Mouse (Mus musculus): ENCODE results near the gene Mdga1. TPM values are rescaled to one million over a fixed set of nuclear protein-coding genes. Genes with fewer than 3 reads are reported as not detected.

Mdga1 gene
- polyA plus RNA-seq, 1 experiment from 2014 or later, result 3.2 TPM

DNA sequence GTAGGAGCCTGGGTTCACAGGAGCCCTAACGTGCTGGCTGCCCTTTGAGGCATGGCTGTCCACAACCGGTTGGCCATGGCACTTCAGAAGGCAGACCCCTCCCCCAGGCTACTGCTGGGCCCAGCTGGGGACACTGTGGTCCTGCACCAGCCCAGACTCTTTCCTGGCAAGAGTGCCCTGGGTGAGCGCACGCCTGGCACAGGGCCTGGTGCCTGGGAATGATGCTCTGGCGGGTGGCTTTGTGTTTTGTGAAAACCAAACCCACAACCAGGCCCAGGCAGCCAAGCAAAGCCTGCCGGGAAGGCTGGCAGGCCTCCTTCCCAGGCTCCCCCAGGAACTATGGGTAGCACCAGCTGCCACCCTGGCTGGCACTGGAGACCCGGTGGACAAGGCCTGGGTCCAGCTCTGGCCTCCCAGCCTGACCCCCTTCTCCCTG lies 96.3 kb downstream of the Mdga1 start:
- Histone ChIP-seq H3K4me3 (no peak overlapping the region), H3K27me3 (no peaks in the 10 kb centered on the region), H3K4me2 (replicated peaks) (no peak overlapping the region), H3K36me3 (no peaks in the 10 kb centered on the region), H3K9me3 (no peaks in the 10 kb centered on the region), H3K9ac (no peak overlapping the region), H3K4me1 (peaks cover 10% of the 10 kb centered on the region), H3K27ac (no peak overlapping the region)
- ATAC-seq (ENCODE audit: low FRiP score, low read depth), result no peak
- 68% methylated on average over 7 of the region's 7 CpGs for WGBS

DNA sequence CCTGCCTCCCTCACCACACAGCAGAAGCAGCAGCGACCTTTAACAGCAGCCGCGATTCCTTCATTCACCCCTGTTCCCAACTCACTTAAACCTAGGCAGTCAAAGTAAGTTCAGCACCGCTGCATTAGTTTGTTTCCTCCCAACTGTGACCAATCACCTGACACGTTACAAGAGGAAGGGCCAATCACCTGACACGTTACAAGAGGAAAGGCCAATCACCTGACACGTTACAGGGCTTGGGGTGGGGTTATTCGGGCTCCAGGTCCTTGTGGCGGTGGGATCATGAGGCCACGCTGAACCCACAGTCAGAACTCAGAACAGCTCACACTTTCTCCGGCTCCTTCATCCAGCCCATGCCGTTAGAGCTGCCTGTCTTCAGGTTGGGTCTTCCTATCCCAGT lies 99.6 kb downstream of the Mdga1 start:
- H3K4me3 ChIP-seq, result no peak overlapping the region
- H3K9ac ChIP-seq, result no peak overlapping the region
- H3K4me1 ChIP-seq, result peaks cover 10% of the 10 kb centered on the region
- no peak overlapping the region for H3K4me2 ChIP-seq (replicated peaks)
- peaks cover 19% of the 10 kb centered on the region for H3K9me3 ChIP-seq
- ATAC-seq (ENCODE audit: low FRiP score, low read depth), result no peak
- H3K36me3 ChIP-seq, result 0 out of 2 replicates have a peak, but pooled peaks cover 6% of the 10 kb centered on the region
- H3K27ac ChIP-seq, result no peak overlapping the region
- H3K27me3 ChIP-seq, result no peaks in the 10 kb centered on the region
- 66% methylated on average over 12 of the region's 12 CpGs for WGBS

- 51% methylated on average over 6 of the region's 6 CpGs for WGBS
- ATAC-seq (ENCODE audit: low FRiP score, low read depth), result no peak
Measured at GRCm38 (mm10) chr17:29865914-29866313, 104.0 kb downstream of the Mdga1 start.

DNA sequence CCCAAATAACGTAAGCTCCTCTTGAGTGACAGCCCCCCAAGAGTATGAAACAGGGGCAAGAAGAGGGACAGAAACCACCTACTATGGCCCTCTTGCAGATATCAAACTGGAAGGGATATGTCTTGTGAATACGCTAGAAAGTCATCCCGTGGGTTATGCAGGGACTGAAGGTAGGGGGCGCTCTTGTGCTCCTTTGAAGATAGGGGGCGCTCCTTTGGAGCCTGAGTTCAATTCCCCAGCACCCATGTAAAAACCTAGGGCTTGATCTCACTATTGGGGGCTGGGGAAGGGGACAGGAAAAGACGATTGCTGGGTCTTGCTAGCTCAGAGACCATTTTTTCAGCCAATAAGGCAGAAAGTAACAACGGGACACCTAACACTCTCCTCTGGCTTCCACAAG lies 105.4 kb downstream of the Mdga1 start:
- 0 out of 2 replicates have a peak, but pooled peaks cover 6% of the 10 kb centered on the region for H3K36me3 ChIP-seq
- no peaks in the 10 kb centered on the region for H3K27me3 ChIP-seq
- no peaks in the 10 kb centered on the region for H3K4me1 ChIP-seq
- 62% methylated on average over 7 of the region's 7 CpGs for WGBS
- no peak overlapping the region for H3K27ac ChIP-seq
- no peak overlapping the region for H3K4me3 ChIP-seq
- peaks cover 19% of the 10 kb centered on the region for H3K9me3 ChIP-seq
- H3K9ac ChIP-seq, result no peak overlapping the region
- H3K4me2 ChIP-seq (replicated peaks), result no peak overlapping the region
- ATAC-seq (ENCODE audit: low FRiP score, low read depth), result no peak

More at GRCm38 (mm10) chr17:29865914-29866313, 104.0 kb downstream of the Mdga1 start:
- Histone ChIP-seq H3K36me3 (0 out of 2 replicates have a peak, but pooled peaks cover 6% of the 10 kb centered on the region), H3K4me1 (no peaks in the 10 kb centered on the region), H3K27ac (no peak overlapping the region), H3K4me2 (replicated peaks) (no peak overlapping the region), H3K9ac (no peak overlapping the region), H3K9me3 (peaks cover 19% of the 10 kb centered on the region), H3K27me3 (no peaks in the 10 kb centered on the region), H3K4me3 (no peak overlapping the region)

DNA sequence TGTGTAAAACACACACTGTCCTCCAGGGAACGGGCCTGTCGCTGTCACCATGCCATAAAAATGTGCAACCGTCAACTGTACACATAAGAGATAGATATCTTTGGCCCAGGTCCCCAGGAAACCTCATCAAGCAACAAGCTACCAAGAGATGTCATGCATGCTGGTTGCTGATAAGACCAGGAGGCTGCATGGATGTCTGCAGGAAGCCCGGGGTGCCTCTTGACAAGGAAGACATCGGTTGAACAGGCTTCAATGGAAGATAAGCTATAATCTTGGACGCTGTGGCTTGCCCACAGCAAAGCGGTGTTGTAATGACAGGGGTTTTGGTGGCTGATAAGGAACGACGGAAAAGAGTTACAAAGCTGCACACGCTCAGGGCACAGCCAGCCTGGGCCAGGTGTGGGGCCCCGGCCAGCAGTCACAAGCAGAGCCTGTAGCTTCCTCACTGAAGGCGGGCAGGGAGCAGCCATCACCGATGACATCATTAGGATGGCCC lies 110.1 kb downstream of the Mdga1 start:
- Histone ChIP-seq H3K4me1 (0 out of 2 replicates have a peak, but pooled peaks cover 4% of the 10 kb centered on the region), H3K4me3 (no peak overlapping the region), H3K9me3 (no peaks in the 10 kb centered on the region), H3K27ac (no peak overlapping the region), H3K36me3 (no peaks in the 10 kb centered on the region), H3K9ac (no peak overlapping the region), H3K4me2 (replicated peaks) (no peak overlapping the region), H3K27me3 (no peaks in the 10 kb centered on the region)
- WGBS, result 87% methylated on average over 13 of the region's 13 CpGs
- ATAC-seq (ENCODE audit: low FRiP score, low read depth), result no peak

DNA sequence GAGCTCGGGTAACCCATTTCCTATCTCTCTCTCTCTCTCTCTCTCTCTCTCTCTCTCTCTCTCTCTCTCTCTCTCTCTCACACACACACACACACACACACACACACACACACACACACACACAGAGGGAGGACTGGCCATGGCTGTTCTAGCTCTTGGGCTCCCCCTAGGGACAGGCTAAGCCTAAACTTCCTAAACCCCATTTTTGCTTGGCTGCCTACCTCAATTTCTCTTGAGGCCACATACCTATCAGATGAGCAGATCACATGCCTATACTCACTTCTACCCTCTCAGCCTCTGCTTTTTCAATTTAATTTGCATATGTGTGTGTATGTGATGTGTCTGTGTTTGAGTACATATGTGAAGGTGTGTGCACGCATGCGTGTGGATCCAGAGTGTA lies 111.1 kb downstream of the Mdga1 start:
- no peaks in the 10 kb centered on the region for H3K9me3 ChIP-seq
- no peak overlapping the region for H3K9ac ChIP-seq
- no peak overlapping the region for H3K27ac ChIP-seq
- H3K36me3 ChIP-seq, result no peaks in the 10 kb centered on the region
- H3K4me3 ChIP-seq, result no peak overlapping the region
- no peak overlapping the region for H3K4me2 ChIP-seq (replicated peaks)
- WGBS, result 98% methylated on average over 3 of the region's 3 CpGs
- no peaks in the 10 kb centered on the region for H3K27me3 ChIP-seq
- ATAC-seq (ENCODE audit: low FRiP score, low read depth), result no peak
- H3K4me1 ChIP-seq, result 0 out of 2 replicates have a peak, but pooled peaks cover 4% of the 10 kb centered on the region

GRCm38 (mm10) chr17:29855702-29856580 lies 113.9 kb downstream of the Mdga1 start:
- ATAC-seq (ENCODE audit: low FRiP score, low read depth), result no peak
- no peaks in the 10 kb centered on the region for H3K9me3 ChIP-seq
- no peak overlapping the region for H3K27ac ChIP-seq

DNA sequence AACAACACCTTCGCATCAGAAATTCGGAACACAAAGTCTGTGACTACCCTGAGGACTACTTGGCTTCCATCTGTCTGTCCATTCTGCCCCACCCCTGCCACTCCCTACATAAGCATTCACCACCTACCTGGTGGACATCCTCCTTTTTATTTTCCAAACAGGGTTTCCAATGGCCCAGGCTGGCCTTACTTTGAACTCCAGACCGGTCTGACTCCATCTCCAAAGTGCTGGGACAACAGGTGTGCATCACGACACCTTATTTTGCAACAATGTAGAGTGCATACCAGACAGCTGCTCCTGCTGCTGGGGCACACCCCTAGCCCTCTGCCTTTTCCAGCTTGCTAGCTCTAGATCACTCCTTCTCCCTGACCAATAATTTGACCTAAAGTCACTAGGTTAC lies 115.1 kb downstream of the Mdga1 start:
- no peak overlapping the region for H3K4me2 ChIP-seq (replicated peaks)
- WGBS, result 85% methylated on average over 4 of the region's 4 CpGs
- H3K4me1 ChIP-seq, result 0 out of 2 replicates have a peak, but pooled peaks cover 6% of the 10 kb centered on the region
- no peak overlapping the region for H3K27ac ChIP-seq
- no peak overlapping the region for H3K9ac ChIP-seq
- no peak overlapping the region for H3K4me3 ChIP-seq
- no peaks in the 10 kb centered on the region for H3K36me3 ChIP-seq
- ATAC-seq (ENCODE audit: low FRiP score, low read depth), result no peak
- H3K27me3 ChIP-seq, result 0 out of 2 replicates have a peak, but pooled peaks cover under 1% of the 10 kb centered on the region
- H3K9me3 ChIP-seq, result no peaks in the 10 kb centered on the region

More at GRCm38 (mm10) chr17:29855702-29856580, 113.9 kb downstream of the Mdga1 start:
- Histone ChIP-seq H3K27me3 (no peaks in the 10 kb centered on the region), H3K36me3 (no peaks in the 10 kb centered on the region), H3K4me1 (0 out of 2 replicates have a peak, but pooled peaks cover 4% of the 10 kb centered on the region), H3K4me3 (no peak overlapping the region), H3K9ac (no peak overlapping the region), H3K4me2 (replicated peaks) (no peak overlapping the region)
- WGBS, result 74% methylated on average over 18 of the region's 18 CpGs

GRCm38 (mm10) chr17:29854388-29854787 lies 115.5 kb downstream of the Mdga1 start:
- Histone ChIP-seq H3K4me3 (no peak overlapping the region), H3K27ac (no peak overlapping the region), H3K4me1 (0 out of 2 replicates have a peak, but pooled peaks cover 7% of the 10 kb centered on the region), H3K4me2 (replicated peaks) (no peak overlapping the region), H3K9ac (no peak overlapping the region), H3K27me3 (0 out of 2 replicates have a peak, but pooled peaks cover 2% of the 10 kb centered on the region), H3K36me3 (no peaks in the 10 kb centered on the region), H3K9me3 (no peaks in the 10 kb centered on the region)
- no peak for ATAC-seq (ENCODE audit: low FRiP score, low read depth)
- 57% methylated on average over 6 of the region's 6 CpGs for WGBS

GRCm38 (mm10) chr17:29852846-29853486 lies 116.9 kb downstream of the Mdga1 start:
- 57% methylated on average over 8 of the region's 8 CpGs for WGBS
- no peak for ATAC-seq (ENCODE audit: low FRiP score, low read depth)
- no peak overlapping the region for H3K9ac ChIP-seq

GRCm38 (mm10) chr17:29849436-29849797 lies 120.5 kb downstream of the Mdga1 start:
- H3K36me3 ChIP-seq, result no peaks in the 10 kb centered on the region; the same call in 1 of the 2 replicates
- no peak overlapping the region for H3K4me3 ChIP-seq
- no peaks in the 10 kb centered on the region for H3K9me3 ChIP-seq
- 0 out of 2 replicates have a peak, but pooled peaks cover 3% of the 10 kb centered on the region for H3K4me1 ChIP-seq
- H3K27me3 ChIP-seq, result 0 out of 2 replicates have a peak, but pooled peaks cover 2% of the 10 kb centered on the region
- WGBS, result 77% methylated on average over 13 of the region's 13 CpGs
- no peak overlapping the region for H3K9ac ChIP-seq
- no peak overlapping the region for H3K27ac ChIP-seq
- ATAC-seq (ENCODE audit: low FRiP score, low read depth), result no peak
- no peak overlapping the region for H3K4me2 ChIP-seq (replicated peaks)

More at GRCm38 (mm10) chr17:29852846-29853486, 116.9 kb downstream of the Mdga1 start:
- H3K9me3 ChIP-seq, result no peaks in the 10 kb centered on the region
- 0 out of 2 replicates have a peak, but pooled peaks cover 2% of the 10 kb centered on the region for H3K27me3 ChIP-seq
- H3K4me2 ChIP-seq (replicated peaks), result no peak overlapping the region
- no peaks in the 10 kb centered on the region for H3K36me3 ChIP-seq
- H3K4me3 ChIP-seq, result no peak overlapping the region
- no peak overlapping the region for H3K27ac ChIP-seq
- 0 out of 2 replicates have a peak, but pooled peaks cover 7% of the 10 kb centered on the region for H3K4me1 ChIP-seq
